Mouse (Mus musculus): Measurements from ENCODE around the gene Trim10.
A peak's percentile ranks its signal among the peaks of the same experiment; 100 is the strongest.

Gene Trim10

GRCm38 (mm10) chr17:36869284-36869954 is at the start of gene Trim10:
TSS of gene Trim10 (plus strand) at chr17:36869574.
- no peak for DNase-seq

- DNase-seq = peak; percentile 67
Measured at GRCm38 (mm10) chr17:36824005-36824404, 45.4 kb upstream of the Trim10 start.

DNA sequence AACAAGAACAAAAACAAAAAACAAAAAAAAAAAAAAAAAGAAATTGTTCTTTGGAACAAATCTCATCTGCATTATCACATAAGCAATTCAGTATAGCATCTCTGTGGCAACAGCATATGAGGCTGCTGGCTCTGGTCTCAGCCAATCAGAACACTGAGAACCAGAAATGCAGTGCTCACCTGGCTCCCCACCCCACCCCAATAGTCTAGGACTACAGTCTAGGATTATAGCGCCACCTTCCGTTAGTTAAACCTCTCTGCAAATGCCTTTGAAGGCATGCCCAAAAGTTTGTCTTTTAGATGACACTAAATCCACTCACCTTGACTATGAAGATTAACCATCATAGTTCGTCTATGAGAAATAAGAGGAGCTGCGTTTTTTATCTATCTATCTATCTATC is 43.8 kb upstream of the Trim10 start:
- DNase-seq = peak; percentile 12

GRCm38 (mm10) chr17:36826002-36826401 is 43.4 kb upstream of the Trim10 start:
- DNase-seq = peak; percentile 94

- no peak for DNase-seq
Measured at GRCm38 (mm10) chr17:36828488-36828887, 40.9 kb upstream of the Trim10 start.

- DNase-seq = no peak
Measured at GRCm38 (mm10) chr17:36830470-36830869, 38.9 kb upstream of the Trim10 start.

DNA sequence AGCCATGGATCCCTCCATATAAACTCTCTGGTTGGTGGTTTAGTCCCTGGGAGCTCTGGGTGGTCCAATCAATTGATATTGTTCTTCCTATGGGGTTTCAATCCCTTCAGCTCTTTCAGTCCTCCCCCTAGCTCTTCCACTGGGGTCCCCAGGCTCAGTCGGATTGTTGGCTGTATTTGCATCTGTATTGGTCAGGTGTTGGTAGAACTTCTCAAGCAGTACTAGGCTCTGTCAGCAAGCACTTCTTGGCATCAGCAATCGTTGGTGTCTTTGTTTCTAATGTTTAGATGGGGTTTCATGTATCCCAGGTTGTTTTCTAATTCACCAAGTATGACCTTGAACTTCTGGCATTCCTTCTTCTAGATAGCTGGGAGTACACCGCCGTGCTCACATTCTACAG is 36.7 kb upstream of the Trim10 start:
- no peak for DNase-seq

GRCm38 (mm10) chr17:36835591-36836426 is 33.6 kb upstream of the Trim10 start:
- peak; percentile 81 for DNase-seq

DNA sequence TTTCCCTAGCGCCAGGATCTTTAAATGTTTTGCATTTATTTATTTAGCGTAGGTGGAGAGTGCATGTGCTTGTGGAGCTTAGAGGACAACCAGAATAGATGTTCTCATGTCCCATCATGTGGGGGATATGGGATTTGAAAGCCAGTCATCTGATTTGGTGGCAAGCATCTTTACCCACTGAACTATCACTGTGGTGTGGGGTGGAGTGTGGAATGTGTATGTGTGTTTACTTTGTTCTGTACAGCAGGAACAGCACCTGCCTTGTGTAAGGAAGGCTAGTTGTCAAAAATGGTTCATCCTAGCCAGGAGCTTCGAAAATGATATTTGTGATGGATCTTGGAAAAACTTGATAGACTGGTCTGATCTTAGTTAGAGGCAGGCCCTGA is 33.0 kb upstream of the Trim10 start:
- DNase-seq = no peak

- DNase-seq = peak; percentile 99
Measured at GRCm38 (mm10) chr17:36836874-36837647, 32.3 kb upstream of the Trim10 start, which contains the start of gene Trim26. TSS of gene Trim26 (plus strand) at chr17:36837134.

DNA sequence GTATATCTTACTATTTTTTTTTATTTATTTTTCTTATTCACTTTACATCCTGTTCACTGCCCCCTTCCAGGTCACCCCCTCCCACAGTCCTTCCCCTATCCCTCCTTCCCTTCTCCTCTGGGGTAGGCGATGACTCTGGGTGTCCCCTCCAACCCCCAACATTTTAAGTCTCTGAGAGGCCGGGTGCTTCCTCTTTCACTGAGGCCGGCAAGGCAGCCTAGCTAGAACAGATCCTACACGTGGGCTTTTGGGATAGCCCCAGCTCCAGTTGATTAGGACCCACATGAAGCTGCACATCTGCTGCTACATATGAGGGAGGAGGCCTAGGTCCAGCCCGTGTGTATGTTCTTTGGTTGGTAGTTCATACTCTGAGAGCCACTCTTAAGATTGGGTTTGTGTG is 30.4 kb upstream of the Trim10 start:
- DNase-seq = no peak

- no peak for DNase-seq
Measured at GRCm38 (mm10) chr17:36839931-36840330, 29.4 kb upstream of the Trim10 start.

DNA sequence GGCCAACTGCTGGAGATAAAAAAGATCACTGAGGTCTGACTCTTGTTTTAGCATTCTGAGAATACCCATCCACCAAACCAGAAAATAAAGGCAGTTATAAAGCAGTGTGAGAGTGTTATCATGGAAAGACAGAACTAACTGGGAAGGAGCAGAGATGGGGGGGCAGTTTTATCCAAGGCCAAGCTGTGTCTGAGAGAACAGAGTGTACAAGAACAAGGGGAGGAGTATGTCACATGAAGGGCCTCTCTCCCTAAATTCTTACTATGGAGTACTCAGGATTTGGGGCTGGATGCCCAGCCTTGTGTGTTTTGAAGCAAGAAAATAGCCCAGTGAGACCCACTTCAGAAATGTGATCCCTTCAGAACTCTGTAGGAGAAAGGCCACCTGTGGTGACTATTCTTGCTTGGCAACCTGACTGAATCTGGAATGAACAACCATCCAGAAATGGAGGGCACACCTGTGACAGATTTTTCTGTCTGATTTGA is 28.4 kb upstream of the Trim10 start:
- no peak for DNase-seq

DNA sequence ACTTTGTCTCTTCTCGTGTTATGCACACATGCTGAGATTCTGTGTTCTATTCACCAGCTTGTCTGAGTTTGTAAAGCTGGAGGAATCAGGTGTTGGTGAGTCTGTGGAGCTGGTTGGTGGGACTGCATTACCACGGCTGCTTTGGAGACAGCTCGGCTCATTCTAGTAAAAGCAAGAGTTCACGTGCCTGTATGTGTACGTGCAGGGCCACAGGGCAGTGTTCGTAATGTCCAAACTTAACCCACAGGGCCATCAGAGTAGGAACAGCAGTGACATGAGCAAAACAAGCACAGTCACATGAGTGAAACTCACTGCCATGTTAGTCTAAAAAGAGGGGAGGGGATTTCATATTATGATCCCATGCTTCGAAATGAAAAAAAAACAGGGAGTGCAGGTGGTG is 25.7 kb upstream of the Trim10 start:
- DNase-seq = no peak

DNA sequence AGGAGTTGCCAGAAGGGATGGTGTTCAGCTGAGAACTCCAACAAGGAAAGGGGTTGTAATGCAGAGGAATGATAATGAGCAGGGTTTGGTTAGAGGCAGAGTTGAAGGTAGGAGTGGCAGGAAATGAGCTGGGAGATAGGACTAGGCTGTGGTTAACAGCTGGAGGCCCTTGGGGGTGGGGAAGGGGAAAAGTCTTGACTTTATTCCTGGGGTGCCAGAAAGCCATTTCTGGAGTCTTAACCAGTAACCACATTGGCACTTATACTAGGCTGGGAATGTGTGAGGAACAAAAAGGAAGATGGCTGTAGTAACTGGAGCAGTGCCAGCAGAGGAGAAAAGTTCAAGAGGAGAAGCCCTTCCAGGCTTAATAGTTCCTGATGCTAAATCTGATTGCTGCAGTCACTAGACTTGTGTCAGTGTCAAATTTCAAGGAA is 25.1 kb upstream of the Trim10 start:
- DNase-seq = no peak

DNA sequence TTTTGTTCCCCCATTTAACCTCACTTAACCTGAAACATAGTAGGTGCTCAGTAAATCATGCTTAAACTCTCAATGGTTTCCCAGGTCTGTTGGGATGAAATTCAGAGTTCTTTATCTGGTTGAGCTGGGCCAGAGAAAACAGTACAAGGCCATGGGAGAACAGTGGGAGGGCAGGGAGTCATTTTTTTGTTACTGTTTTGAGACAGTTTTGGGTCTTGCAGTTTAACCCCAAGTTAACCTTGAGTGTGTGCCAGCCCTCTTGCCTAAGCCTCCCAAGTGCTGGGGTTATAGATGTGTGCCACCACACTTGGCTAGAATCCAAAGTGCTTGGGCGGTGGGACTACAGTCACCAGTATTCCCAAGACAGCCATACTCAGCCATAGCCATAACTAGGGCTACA is 24.6 kb upstream of the Trim10 start:
- DNase-seq = no peak

DNA sequence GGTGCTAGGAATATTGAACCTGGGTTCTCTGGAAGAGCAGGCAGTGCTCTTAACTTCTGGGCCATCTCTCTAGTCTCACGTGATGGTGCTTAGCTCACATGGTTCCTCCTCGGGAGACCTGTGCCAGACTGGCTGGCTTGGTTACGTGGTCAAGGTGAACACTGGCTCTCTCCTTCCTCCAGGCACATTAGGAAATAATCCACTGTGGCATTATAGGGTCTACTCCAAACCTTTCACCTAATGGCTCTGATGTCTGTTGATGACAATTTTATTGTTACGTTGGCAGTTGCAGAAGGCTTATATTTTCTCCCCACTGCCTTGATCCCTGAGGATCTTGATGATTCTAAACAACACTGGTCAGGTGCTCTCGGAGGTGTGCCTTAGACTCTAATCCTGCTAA is 20.5 kb upstream of the Trim10 start:
- DNase-seq = no peak

DNA sequence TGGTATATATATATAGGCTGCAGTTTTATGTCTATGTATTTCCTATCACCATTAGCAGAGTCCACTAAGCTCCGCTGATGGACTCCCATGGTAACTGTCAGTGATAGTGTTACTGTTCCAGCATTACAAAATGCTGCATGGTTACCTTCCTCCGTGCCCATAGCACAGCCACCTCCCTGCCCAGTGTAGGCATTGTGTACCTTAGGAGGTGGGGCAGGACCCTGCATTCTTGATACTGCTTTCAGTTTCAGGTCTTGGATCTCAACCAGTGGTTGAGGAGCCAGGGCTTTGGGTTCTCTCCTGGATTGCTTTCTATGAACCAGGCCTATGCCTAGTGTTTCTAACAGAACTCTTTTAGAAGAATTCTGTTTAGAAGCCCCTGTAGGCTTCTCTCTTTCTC is 19.4 kb upstream of the Trim10 start:
- peak; percentile 14 for DNase-seq

GRCm38 (mm10) chr17:36851200-36851599 is 18.2 kb upstream of the Trim10 start:
- DNase-seq = no peak

GRCm38 (mm10) chr17:36851627-36852026 is 17.7 kb upstream of the Trim10 start:
- no peak for DNase-seq

DNA sequence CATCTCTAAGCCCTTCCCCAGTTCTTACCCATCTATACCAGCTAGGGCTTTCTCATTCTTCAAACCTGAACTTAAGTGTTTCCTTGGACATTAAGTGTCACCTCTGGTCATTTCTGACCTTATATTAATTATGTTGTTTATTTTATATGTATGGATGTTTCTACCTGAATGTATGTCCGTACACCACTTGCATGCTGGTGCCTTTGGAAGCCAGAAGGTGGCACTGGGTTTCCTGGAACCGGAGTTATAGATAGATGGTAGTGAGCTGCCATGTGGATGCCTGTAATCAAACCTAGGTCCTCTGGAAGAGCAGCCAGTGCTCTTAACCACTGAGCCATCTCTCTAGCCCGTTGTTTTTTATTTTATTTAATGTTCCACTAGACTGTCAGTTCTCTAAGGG is 13.9 kb upstream of the Trim10 start:
- DNase-seq = no peak

GRCm38 (mm10) chr17:36856236-36856635 is 13.1 kb upstream of the Trim10 start:
- DNase-seq = no peak

GRCm38 (mm10) chr17:36858181-36858580 is 11.2 kb upstream of the Trim10 start:
- no peak for DNase-seq

All from lung, postnatal 10 days (tissue).